Mouse (Mus musculus): Measurements from ENCODE around the gene Tspan13.

Tspan13 gene

DNA sequence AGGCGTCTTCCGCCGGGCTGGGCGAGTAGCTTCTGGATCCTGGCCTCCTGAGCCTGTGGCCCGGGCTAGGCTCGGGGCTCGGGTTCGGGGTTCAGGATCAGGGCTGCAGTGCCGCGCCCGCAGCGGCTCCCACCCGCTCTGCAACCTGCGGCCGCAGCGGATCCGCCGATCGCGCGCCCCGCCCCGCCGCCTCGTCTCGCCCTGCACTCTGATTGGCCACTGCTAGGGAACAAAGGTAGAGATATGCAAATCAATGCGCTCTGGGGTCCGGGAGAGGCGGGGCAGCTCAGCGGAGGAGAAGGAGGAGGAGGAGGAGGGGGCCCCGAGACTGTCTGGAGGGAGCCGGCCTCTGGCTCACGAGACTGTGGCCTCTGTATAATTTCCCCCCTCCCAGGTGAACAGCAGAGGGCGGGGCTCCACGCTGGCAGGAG, at the start of gene Tspan13:
Gene Tspan13 (minus strand): TSS at position 153 of the 431 bp plus-strand sequence.
- peak; percentile 21 to 60 for DNase-seq (ENCODE audit: low read depth in 1 of 2, low spot score in 2 of 2)

DNA sequence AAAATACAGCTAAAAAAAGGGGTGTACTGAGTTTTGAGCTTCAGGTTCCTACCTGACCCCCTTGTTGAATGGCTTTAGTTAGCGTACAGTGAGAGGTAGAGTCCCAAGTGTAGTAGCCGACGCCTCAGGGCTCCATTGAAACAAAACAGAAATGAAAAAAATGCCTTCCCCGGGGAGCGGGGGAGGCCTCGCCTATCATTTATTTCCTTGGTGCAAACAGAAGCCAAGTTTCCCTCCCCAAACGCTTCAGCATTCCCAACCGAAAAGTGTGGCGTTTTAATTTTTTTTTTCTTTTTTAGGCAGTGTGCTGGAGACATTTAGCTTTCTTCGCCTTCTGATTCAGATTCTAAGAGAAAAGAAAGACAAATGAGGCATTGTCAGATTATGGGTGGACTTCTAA, 49.7 kb upstream of the Tspan13 start:
- DNase-seq (ENCODE audit: low read depth in 1 of 2, low spot score in 2 of 2): no peak

DNA sequence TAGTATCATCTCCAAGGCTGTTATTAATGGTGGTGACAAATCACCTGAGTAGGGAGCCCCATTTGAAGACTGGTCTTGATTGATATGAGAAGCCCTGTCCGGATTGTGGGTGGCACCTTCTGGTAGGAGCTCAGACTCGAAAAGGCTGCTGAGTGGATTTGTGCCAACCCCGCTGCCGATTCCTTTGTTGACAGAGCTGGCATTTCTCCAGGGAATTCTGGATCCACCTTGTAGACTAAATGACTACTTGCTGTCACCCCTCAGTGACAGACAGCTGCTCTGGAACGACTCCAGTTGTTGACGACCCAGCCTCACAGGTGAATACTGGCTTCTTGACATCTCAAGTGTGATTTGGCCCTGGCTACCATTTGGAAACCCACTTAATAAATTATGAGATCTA, 46.9 kb upstream of the Tspan13 start:
- no peak for DNase-seq (ENCODE audit: low read depth in 1 of 2, low spot score in 2 of 2)

DNA sequence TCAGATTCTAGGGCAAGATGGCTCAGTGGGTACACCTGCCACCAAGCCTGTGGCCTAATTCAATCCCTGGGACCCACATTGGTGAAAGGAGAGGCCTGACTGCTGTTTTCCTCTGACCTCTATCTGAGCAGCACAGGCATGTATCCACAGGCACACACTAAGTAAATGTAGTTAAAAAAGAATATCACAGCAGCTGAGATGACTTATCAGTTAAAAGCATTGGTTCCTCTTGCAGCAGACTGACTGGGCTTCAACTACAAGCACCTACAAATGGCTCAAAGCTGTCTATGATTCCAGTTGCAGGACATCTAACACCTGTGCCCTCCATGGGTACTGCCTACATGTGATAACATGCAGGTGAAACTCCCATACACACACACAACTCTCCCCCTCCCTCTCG, 46.5 kb upstream of the Tspan13 start:
- no peak for DNase-seq (ENCODE audit: low read depth in 1 of 2, low spot score in 2 of 2)

DNA sequence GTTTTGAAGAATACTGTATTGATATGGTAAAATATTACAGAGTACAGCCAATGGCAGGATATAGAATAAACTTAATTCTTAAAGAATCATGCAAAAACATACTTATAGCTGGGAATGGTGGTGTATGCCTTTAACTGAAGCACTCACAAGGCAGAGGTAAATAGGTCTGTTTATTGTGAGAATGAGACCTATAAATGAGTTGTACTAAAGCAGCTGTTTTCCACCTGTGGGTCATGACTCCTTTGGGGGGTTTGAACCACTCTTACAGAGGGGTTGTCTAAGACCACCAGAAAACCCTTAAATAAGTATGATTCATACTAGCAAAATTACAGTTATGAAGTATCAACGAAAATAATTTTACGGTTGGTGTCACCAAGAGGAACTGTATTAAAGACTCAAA, 43.1 kb upstream of the Tspan13 start:
- DNase-seq (ENCODE audit: low read depth in 1 of 2, low spot score in 2 of 2): no peak

DNA sequence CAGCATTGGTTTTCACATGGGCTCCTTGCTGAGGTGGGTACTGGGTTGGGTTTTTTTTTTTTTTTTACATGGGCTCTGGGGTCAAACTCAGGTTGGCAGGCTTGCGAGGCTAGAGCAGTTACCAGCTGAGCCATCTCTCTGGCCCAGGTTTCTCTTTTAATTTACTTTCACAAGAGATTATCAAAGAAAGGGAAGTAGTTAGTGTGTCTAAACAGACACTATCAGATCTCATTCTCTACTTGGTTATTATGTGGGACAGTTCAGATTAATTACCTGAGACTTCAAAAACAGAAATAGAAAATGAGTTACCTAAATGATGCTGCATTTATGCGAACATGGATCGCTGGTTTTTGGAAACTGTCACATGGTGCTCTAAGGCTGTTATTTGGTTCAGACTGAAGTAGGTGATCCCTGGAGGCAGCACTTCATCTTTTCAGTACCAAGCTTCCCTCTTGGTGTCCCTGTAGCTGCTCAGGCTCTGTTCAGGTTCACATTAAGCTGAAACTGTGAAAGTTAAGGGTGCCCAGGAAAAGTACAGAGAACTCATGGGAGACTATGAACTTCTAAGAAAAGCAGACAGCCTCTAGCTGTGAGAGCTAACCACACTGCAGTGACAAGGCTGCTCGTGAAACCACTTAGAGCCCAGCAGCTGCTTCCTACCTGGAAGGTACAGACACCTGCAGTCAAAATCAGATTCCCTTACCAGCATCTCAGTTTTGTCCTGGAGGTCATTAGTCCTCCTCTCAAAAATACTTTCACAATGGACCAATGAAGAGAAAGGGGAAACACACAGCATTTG, 36.0 kb upstream of the Tspan13 start:
- DNase-seq (ENCODE audit: low read depth in 1 of 2, low spot score in 2 of 2): no peak

DNA sequence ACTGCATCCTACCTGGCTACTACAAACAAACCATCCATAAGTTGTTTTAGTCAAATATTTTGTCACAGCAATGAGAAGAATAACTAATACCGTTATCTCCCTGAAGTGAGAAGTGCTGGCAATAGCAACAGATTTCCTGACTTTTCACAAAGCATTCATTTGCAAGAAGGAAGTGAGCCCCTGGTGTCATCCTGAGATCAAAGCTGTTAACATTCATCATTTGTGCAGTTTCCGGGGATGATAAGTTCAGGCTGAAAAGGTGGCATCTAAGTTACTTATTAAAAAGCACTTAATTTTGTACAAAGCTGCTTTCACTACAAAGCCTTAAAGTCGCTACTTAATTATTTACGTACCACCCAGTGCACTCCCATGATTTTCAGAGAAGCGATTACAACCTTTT, 30.6 kb upstream of the Tspan13 start:
- DNase-seq (ENCODE audit: low read depth in 1 of 2, low spot score in 2 of 2): no peak

DNA sequence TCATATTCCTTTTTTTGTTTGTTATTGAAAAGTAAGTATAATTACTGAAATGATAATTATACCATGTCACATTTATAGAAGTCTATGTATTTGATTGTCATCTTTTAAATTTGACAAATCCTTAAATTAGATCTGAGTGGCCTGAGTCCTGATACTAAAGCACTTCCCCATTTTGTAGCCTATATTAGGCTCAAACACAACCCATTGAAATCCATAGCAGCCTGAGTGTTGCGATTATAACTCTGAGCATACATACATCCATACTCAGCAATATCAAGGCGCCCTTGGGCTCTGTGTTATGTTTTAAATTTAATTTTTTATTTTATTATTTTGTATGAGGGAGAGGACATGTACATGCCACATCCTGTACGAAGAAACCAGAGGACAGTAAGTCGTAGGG, 27.9 kb upstream of the Tspan13 start:
- no peak for DNase-seq (ENCODE audit: low read depth in 1 of 2, low spot score in 2 of 2)

DNA sequence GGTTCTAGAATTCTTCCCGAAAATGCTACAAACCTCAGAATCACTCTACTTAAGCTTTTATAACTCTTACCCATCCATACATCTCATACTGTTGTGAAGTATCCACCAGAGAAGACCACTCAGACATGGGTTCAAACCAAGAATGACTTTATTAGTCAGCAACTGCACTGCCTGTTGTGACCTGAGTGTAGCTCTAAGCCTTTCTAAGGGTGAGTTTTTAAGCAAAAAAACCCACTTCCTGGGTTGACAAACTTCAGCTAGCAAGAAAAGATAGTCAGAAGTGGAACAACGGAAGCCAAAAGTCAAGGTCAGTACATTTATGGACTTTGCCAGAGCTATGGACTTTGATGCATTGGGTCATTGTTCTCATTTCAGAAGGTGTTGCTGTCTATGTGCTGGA, 25.2 kb upstream of the Tspan13 start:
- no peak for DNase-seq (ENCODE audit: low read depth in 1 of 2, low spot score in 2 of 2)

DNA sequence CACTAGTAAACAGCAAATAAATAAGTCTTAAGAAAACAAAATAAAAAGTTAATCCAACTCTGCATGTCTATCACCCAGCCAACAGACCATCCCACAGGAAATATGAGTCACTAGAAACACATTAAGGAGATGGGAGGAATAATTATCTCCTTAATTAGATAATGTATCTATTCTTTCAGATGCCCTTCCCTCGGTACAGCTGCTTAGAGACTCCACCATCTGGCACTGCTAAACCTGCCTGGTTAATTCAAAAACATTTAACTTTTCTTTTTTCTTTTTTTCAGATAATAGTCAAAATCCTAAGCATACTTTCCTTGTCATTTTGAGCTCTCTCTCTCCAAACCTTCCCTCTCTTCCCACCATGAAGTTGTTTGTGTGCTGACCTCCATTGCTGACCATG, 23.6 kb upstream of the Tspan13 start:
- DNase-seq (ENCODE audit: low read depth in 1 of 2, low spot score in 2 of 2): no peak

DNA sequence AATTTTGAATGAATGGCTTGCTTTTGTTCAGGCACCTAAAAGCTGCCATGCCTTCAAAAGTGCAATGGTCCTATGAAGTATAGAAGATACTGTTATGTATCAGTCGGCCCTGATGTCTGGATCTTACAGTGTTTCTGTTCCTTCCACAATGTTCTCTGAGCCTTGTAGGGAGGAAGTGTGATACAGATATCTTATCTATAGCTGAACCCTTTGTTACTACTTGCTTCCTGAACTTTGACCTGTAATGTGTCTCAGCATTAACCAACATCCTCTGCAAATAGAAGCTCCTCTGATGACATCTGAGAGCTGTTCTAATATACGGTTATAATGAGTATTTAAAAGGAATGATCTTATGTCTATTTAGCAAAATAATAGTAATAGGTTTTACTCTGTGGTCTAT, 15.4 kb upstream of the Tspan13 start:
- DNase-seq (ENCODE audit: low read depth in 1 of 2, low spot score in 2 of 2): no peak

DNA sequence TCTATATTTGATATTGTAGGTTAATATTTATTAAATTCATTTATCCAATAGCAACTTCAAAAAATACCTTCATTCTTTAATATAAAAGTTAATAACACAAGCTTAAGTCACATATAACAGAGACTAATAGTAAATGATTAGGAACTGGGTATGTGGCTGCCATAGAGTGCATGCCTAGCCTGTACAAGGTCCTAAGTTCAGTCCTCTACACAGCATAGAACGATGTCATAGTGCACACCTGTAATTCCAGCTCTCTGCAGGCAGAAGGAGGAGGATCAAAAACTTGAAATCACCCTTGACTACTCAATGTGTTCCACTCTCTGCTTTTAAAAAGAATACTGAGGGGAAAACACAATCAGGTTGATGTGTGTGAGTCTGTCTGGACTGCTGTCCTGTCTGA, 8.0 kb upstream of the Tspan13 start:
- DNase-seq (ENCODE audit: low read depth in 1 of 2, low spot score in 2 of 2): no peak

DNA sequence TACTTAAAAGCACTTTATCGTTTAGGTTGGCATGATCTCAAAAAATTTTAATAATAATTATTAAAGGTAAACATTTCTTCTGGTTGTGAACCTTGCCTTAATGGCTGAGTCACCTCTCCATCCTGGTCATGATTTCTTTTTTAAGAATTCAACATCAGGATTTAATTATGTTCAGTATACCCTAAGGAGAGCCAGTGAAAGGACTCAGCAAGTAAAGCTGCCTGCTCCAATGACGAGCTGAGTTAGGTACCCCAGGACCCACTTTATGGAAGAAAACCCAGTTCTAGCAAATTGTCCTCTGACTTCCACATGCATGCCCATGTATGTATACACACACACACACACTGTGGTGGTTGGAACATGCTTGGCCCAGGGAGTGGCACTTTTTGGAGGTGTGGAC, 5.3 kb upstream of the Tspan13 start:
- DNase-seq (ENCODE audit: low read depth in 1 of 2, low spot score in 2 of 2): no peak

DNA sequence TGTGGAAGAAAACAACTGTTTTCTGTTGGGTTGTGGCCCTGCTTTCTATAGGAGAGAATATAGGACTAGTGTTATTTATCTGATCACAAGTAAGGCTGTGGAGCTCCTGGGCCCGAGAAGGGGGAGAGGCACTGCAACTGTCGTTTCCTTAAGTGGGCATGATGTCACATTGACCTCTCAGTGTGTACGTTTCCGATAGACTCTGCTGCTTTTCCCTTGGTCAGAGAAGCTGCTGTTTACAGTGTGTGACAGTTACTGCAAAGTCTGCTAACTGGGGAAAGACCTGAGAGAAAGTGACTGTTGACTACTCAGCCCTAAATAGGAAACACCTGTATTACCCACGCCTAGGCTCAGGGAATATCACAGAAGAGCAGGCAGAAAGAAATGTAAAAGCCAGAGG, 3.9 kb upstream of the Tspan13 start:
- DNase-seq (ENCODE audit: low read depth in 1 of 2, low spot score in 2 of 2): no peak

DNA sequence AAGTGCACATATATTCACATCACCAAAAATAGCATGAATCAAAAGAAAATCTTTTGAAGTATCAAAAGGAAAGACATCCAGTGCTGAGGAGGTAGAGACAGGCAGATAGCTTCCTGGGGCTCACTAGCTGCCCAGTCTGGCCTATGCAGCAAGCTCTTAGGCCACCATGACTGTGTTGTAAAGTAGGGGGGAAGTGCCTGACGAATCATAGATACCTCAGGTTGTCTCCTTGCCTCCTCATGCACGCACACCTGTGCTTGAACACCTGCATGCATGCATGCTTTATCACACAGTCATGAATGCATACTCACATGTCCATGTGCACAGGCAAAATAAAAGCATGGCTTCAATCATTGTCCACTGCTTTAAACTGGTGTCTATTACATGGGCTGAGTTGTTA, 2.4 kb upstream of the Tspan13 start:
- no peak for DNase-seq (ENCODE audit: low read depth in 1 of 2, low spot score in 2 of 2)

DNA sequence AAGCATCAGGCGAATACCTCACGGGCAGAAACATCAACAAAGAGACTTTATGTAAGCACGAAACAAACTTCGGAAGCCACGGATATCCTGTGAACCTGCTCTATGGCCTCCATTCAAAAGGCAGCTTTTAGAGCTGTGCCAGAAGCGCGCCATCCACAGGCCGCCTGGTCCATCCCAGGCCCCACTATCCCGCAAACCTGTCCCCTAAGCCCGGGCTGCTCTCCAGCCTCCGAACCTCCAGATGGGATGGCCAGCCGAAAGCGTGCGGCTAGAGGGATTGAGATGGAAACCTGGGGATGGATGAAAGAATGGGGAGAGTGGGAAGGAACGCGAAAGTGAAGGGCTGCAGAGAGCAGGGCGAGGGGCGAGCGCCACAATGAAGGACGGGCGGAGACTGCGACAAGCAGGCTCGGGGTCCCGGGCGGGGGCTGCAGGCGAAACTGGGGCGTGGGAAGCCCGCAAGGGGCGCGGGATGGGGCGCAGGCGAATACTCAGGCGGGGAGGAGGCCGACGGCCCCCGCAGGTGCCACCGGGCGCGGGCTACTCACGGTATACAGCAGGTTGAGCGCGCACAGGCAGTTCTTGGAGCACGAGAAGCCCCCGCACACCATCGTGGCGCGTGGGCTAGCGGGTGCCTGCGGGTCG, 475 bp downstream of the Tspan13 start:
- DNase-seq (ENCODE audit: low read depth in 1 of 2, low spot score in 2 of 2): no peak

DNA sequence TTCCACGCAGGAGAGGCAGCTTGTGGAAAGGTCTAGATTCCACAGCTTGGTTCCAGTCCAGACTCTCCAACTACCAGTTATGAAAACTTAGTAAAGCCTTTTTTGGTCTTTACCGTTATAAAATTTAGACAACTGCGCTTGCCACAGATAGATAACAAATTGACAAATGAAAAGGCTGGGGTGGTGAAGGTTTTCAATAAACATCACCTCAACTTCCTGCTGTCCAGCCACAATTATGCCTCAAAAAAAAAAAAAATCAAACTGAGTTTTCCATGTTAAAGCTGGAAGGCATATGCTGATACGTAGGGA, 1.1 kb downstream of the Tspan13 start:
- DNase-seq (ENCODE audit: low read depth in 1 of 2, low spot score in 2 of 2): no peak

DNA sequence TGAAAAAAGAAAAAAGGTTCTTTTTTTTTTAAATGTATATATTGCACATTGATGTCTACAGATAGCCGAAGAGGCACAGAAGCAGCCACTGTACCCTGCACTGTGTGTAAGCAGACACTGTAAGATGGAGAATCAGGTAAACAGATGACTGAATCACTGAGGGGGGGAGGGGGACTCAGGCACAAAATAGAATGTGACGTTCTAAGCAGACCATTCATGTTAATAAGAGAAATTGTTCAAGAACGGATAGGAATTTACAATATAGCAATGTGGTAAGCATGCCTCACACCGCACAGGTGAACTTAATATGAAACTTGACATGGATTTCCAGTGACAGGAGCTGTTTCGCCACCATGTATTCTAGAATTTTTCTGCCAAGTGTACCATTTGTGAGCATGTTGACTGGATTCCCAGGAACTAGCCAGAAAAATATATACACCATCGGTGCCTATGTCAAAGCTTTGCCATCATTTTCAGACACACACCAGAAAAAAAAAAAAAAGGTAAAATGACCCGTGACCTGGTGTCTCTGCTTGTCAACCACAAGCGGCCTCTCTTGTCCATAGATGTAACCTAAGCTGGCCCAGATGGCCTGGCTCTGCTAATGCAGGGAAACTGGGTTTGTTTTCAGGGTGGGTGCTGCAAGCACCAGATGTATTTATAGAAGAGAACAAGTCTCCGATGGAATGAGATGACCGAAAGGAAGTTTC, 1.6 kb downstream of the Tspan13 start:
- no peak for DNase-seq (ENCODE audit: low read depth in 1 of 2, low spot score in 2 of 2)

DNA sequence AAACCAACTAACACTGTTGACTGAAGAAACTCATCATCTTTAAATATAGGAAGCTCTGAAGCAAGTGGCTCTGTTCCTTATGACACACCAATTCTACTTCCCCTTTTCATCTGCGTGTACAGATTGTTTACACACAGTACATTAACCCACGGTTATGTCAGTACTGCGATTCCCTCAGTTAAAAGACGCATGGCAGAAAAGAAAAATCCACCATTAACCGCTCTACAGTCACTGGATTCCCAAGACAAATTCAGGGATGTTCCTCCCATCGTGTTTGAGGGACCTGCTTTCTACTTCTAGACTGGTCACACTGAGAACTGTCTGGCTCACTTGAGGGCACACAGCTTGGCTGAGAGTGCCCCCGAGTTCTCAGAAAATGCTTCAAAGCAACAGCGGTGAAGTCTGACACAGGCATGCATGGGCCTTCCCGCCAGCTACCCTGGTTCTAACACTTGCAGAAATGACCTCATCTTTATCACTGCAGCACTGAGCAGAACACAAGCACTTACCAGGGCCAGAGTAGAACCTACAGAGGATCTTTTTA, 2.7 kb downstream of the Tspan13 start:
- peak; percentile 29 to 31 for DNase-seq (ENCODE audit: low read depth in 1 of 2, low spot score in 2 of 2)

DNA sequence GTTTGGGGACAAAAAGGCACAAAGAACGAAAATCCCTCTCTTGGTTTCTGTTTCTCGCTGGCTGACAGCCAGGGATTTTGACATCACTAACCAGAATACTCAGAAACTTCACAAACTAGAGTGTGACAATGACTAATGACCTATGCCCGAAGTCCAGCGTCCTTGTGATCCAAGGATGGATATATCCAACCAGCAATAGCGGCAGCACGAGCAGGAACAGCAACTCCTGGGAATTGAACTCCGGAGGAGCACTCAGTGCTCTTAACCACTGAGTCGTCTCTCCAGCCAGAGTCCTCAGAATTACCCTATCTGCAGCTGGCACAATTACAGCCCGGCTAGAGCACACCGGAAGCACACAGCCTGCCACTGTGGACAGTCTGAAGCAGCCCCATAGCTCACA, 5.5 kb downstream of the Tspan13 start:
- peak in 1 of 2 experiments; percentile 37 for DNase-seq (ENCODE audit: low read depth in 1 of 2, low spot score in 2 of 2)

DNA sequence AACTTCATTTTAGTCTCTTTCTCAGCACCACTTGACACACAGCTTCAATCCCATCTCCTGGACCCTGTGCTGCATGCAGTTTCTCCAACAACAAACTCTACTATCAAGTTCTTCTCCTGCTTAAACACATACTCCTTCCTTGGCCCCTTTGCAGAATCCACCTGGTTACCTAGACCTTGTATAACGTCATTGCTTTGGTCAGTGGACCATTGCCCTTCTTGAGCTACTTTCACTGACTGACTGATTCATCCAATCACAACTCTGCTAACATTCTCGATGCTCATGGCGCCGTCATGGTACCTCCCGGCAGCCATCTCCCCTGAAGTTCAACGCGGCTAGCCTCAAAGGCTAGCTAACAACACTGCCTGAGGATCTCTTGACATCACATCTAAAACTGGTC, 6.2 kb downstream of the Tspan13 start:
- DNase-seq (ENCODE audit: low read depth in 1 of 2, low spot score in 2 of 2): no peak

DNA sequence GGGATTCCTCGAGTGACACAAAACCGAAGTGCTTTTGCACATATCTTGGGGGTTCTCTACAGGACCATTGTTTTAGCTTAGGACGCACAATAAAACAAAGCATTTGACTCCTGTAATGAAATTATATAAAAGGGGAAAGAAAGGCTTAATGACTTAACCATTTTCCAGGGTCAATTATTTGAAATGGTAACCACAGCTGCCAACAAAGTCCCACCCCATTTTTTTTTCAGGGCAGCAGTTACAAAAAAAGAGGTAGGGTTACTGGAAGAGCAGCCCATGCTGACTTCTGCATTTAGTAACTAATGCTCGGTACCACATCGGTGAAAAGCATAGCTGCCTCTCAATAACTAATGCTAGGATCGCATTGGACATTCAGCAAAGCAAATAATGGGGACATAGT, 6.8 kb downstream of the Tspan13 start:
- no peak for DNase-seq (ENCODE audit: low read depth in 1 of 2, low spot score in 2 of 2)
